Mouse (Mus musculus) thymus, adult 2 months (tissue): Measurements from ENCODE around the gene Cfc1. TPM values are rescaled to one million over a fixed set of nuclear protein-coding genes. Genes with fewer than 3 reads are reported as not detected.
"Not testable (repeated sequence)": the region's sequence is repeated elsewhere in the genome, so short reads cannot be mapped to it uniquely, and the experiment has no call there.

ENCODE experiments used
- DNase-seq: peaks from one replicate; pipeline ENCODE4 v3.0.0; 2021
- H3K27ac ChIP-seq: fragments of 200-500 bp; 2 replicates; pipeline ENCODE4 v1.5.1; 2012; ENCODE audit warnings: low read length, control low read depth; ENCODE audit not compliant: control insufficient read depth, insufficient read depth
- H3K27me3 ChIP-seq: fragments of 200-500 bp; 2 replicates; pipeline ENCODE4 v1.6.1; 2012; ENCODE audit warnings: mild to moderate bottlenecking, low read length, moderate library complexity, mixed read lengths; ENCODE audit not compliant: control insufficient read depth, insufficient read depth
- H3K36me3 ChIP-seq: fragments of 200-500 bp; 2 replicates; pipeline ENCODE4 v1.6.1; 2012; ENCODE audit warnings: mild to moderate bottlenecking, low read length, moderate library complexity; ENCODE audit not compliant: control insufficient read depth, insufficient read depth
- H3K4me1 ChIP-seq: fragments of 200-500 bp; replicated peaks from 2 replicates; pipeline ENCODE4 v1.6.1; 2012; ENCODE audit warnings: low read length; ENCODE audit not compliant: control insufficient read depth, insufficient read depth
- H3K4me3 ChIP-seq: fragments of 200-500 bp; 2 replicates; pipeline ENCODE4 v1.5.1; 2012; ENCODE audit warnings: mild to moderate bottlenecking, low read length, control low read depth, moderate library complexity; ENCODE audit not compliant: control insufficient read depth, insufficient read depth
- CTCF ChIP-seq: fragments of 200-500 bp; IDR thresholded peaks from 2 replicates; pipeline ENCODE4 v1.5.1; 2012; ENCODE audit warnings: mild to moderate bottlenecking, control low read depth, low read length, moderate library complexity, borderline replicate concordance; ENCODE audit not compliant: control insufficient read depth, poor library complexity, insufficient read depth; ENCODE audit errors: extremely low read depth
- POLR2A ChIP-seq: fragments of 200-500 bp; IDR thresholded peaks from 2 replicates; pipeline ENCODE4 v1.6.1; 2012; ENCODE audit warnings: mild to moderate bottlenecking, low read length, control low read depth, moderate library complexity; ENCODE audit not compliant: control insufficient read depth, poor library complexity, insufficient read depth; ENCODE audit errors: extremely low read depth
- WGBS: fragments of 180-500 bp; shearing (Covaris S2); methylation state at CpG from one replicate; pipeline ENCODE4 v1.1.7; 2018; 5-methylcytosine and 5-hydroxymethylcytosine counted together
- polyA plus RNA-seq: library from polyadenylated mRNA; depleted of rRNA; stranded (reverse); fragments of >200 nt; gene quantifications from 2 replicates; pipeline ENCODE4 v1.2.3, GENCODE M21; 2012

Gene Cfc1
- polyA plus RNA-seq, 1 experiment: not detected

- WGBS: 35% methylated on average over 4 of the region's 4 CpGs
- H3K27ac ChIP-seq: no peak overlapping the region
- DNase-seq: no peak
- H3K4me1 ChIP-seq: peaks cover 9% of the 10 kb centered on the region
- no peak overlapping the region for H3K4me3 ChIP-seq
- TF ChIP-seq POLR2A (no peak), CTCF (no peak)
- no peaks in the 10 kb centered on the region for H3K27me3 ChIP-seq
- no peaks in the 10 kb centered on the region for H3K36me3 ChIP-seq
These were observed 29.4 kb upstream of the Cfc1 start for GRCm38 (mm10) chr1:34505970-34506551.

- Histone ChIP-seq H3K27me3 (no peaks in the 10 kb centered on the region), H3K27ac (no peak overlapping the region), H3K36me3 (no peaks in the 10 kb centered on the region), H3K4me1 (peaks cover 9% of the 10 kb centered on the region), H3K4me3 (no peak overlapping the region)
- TF ChIP-seq POLR2A (no peak), CTCF (no peak)
- WGBS: 95% methylated on average over 3 of the region's 3 CpGs
- DNase-seq: no peak
These were observed 27.5 kb upstream of the Cfc1 start for GRCm38 (mm10) chr1:34507986-34508385.

- H3K4me1 ChIP-seq: peaks cover 9% of the 10 kb centered on the region
- H3K27ac ChIP-seq: no peak overlapping the region
- TF ChIP-seq CTCF: no peak
- TF ChIP-seq POLR2A: no peak
- peak; percentile 49 for DNase-seq
- under 1% methylated on average over 7 of the region's 7 CpGs for WGBS
- no peak overlapping the region for H3K4me3 ChIP-seq
- H3K27me3 ChIP-seq: no peaks in the 10 kb centered on the region
- H3K36me3 ChIP-seq: no peaks in the 10 kb centered on the region
These were observed 24.9 kb upstream of the Cfc1 start for GRCm38 (mm10) chr1:34510575-34510981.

GRCm38 (mm10) chr1:34511027-34511426 lies 24.4 kb upstream of the Cfc1 start:
- Histone ChIP-seq H3K36me3 (no peaks in the 10 kb centered on the region), H3K4me1 (peaks cover 9% of the 10 kb centered on the region), H3K4me3 (no peak overlapping the region), H3K27ac (no peak overlapping the region), H3K27me3 (no peaks in the 10 kb centered on the region)
- TF ChIP-seq POLR2A (no peak), CTCF (peak; percentile 63; the same call in 1 of the 2 replicates)
- 9% methylated on average over 3 of the region's 3 CpGs for WGBS
- DNase-seq: peak; percentile 61

GRCm38 (mm10) chr1:34513068-34513467 lies 22.4 kb upstream of the Cfc1 start:
- H3K4me3 ChIP-seq: no peak overlapping the region
- 80% methylated on average over 4 of the region's 4 CpGs for WGBS
- no peaks in the 10 kb centered on the region for H3K27me3 ChIP-seq
- no peak for DNase-seq
- H3K27ac ChIP-seq: no peak overlapping the region
- TF ChIP-seq CTCF: no peak
- no peak for TF ChIP-seq POLR2A
- H3K4me1 ChIP-seq: peaks cover 9% of the 10 kb centered on the region
- H3K36me3 ChIP-seq: no peaks in the 10 kb centered on the region

- WGBS: 20% methylated on average over 5 of the region's 5 CpGs
- no peak overlapping the region for H3K27ac ChIP-seq
- H3K36me3 ChIP-seq: no peaks in the 10 kb centered on the region
- no peak for DNase-seq
- H3K4me1 ChIP-seq: no peaks in the 10 kb centered on the region
- TF ChIP-seq POLR2A: no peak
- no peak for TF ChIP-seq CTCF
- H3K27me3 ChIP-seq: no peaks in the 10 kb centered on the region
- H3K4me3 ChIP-seq: no peak overlapping the region
These were observed 18.9 kb upstream of the Cfc1 start for GRCm38 (mm10) chr1:34516595-34516994.

- H3K4me1 ChIP-seq, H3K27me3 ChIP-seq: not testable (repeated sequence)
- 4% methylated on average over 6 of the region's 6 CpGs for WGBS
These were observed 18.2 kb upstream of the Cfc1 start for GRCm38 (mm10) chr1:34517297-34517696.

GRCm38 (mm10) chr1:34517797-34518196 lies 17.7 kb upstream of the Cfc1 start:
- not testable (repeated sequence) for H3K4me1 ChIP-seq, H3K36me3 ChIP-seq

More at GRCm38 (mm10) chr1:34517297-34517696, 18.2 kb upstream of the Cfc1 start:
- DNase-seq, H3K4me3 ChIP-seq, H3K27ac ChIP-seq, H3K36me3 ChIP-seq: not testable (repeated sequence)

More at GRCm38 (mm10) chr1:34517797-34518196, 17.7 kb upstream of the Cfc1 start:
- not testable (repeated sequence) for H3K27me3 ChIP-seq, DNase-seq, H3K4me3 ChIP-seq, H3K27ac ChIP-seq
- WGBS: 0% methylated on average over 1 of the region's 1 CpGs
